Mouse (Mus musculus): Measurements from ENCODE around the gene Snd1. TPM values are rescaled to one million over a fixed set of nuclear protein-coding genes. Genes with fewer than 3 reads are reported as not detected.

The Snd1 gene
- 10 to 100 TPM; 80.2 to 83.3 TPM for total RNA-seq (2021)
- long read RNA-seq, experiment 1, transcript Snd1-201 (24 exons, 3,482 nt) = major isoform, 46 of 70 reads
- long read RNA-seq, experiment 1, partial matches to known transcripts = 15 of 70 reads
- long read RNA-seq, experiment 1, other reads (novel, unspliced or antisense) = 9 of 70 reads
- long read RNA-seq, experiment 2, transcript Snd1-201 (24 exons, 3,482 nt) = major isoform, 71 of 87 reads
- long read RNA-seq, experiment 2, partial matches to known transcripts = 9 of 87 reads
- long read RNA-seq, experiment 2, other reads (novel, unspliced or antisense) = 7 of 87 reads

DNA sequence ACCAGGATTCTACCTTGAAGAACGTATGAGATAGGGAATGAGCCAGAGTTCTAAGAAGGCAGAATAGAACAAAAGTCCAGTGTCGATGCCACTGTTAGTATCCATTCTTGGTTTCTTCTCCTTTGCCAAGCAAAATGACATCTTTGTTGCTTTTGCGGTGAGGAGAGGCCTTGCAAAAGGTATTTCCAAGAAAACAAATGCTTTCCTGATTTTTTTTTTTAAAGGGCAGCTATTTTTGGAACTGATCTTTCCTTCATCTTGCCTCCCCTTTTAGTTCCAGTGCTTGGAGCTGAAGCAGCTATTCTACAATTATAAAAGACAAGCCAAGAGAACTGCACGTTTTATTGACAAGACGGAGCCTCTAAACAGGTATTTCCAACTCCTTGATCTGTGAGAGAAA is at the start of gene Snd1:
TSS of gene Snd1 (plus strand) at position 301 of the 400 bp plus-strand sequence.
- no peak for DNase-seq (ENCODE audit: low spot score in 2 of 2)

DNA sequence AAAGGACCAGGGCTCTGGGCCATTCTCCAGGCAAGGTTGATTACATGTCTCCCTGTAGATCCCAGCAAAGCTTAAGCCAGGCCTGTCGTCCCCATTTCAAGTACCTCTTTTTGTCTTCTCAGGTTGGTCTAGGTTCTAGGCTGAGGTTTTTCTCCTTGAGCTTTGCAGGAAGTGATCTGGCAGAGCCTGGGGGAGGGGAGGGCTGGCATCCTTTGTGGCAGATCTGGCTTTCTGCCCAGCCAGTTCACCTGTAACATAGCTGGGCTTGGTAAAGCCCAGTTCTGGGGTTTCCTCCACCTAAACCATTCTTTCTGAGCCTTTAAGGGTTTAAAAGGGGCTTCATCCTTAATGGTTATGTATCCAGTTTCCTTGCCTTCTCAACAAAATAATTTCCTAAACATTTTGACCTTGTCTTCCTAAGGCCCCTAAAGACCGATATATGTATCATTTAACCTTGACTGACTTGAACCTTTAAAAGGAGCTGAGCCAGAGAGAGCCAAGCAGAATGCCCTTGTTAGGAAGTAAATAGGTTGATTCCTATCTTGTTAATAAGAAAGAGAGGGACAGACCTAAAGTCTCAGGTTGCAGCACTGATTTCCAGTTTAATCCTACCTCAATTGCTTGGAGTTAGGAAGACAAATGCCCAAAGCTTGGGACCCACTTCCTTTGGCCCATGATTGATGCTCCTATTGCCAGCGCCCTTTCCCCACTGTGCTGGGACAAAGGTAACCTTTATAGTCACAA is 47.7 kb upstream of the Snd1 start, which contains the start of gene Fscn3:
TSS of gene Fscn3 (plus strand) at position 694 of the 744 bp plus-strand sequence.
- no peak for DNase-seq (ENCODE audit: low spot score in 2 of 2)

DNA sequence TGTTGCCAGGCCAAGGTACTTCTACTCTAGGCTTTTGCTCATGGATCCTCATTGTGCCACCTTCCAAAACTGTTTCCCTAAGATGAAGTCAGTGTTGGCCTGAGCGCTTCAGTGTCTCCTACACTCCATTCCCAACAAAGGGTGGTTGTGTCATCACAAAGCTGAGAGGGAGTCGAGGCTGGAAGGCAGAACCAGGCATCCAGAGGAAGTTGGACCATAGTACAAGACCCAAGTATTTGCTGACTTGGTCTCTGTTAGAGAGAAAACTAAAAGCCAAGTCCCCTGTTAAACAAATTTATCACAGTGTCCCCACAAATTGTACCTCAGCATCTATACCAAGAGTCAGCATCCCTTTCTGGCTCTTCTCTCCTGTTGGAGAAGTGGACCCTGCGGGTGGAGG is 46.6 kb upstream of the Snd1 start, which contains the start of gene Gcc1:
TSS of gene Gcc1 (minus strand) at position 101 of the 400 bp plus-strand sequence.
- no peak for DNase-seq (ENCODE audit: low spot score in 2 of 2)

GRCm38 (mm10) chr6:28429870-28430269 is 45.1 kb upstream of the Snd1 start:
- no peak for DNase-seq (ENCODE audit: low spot score in 2 of 2)

DNA sequence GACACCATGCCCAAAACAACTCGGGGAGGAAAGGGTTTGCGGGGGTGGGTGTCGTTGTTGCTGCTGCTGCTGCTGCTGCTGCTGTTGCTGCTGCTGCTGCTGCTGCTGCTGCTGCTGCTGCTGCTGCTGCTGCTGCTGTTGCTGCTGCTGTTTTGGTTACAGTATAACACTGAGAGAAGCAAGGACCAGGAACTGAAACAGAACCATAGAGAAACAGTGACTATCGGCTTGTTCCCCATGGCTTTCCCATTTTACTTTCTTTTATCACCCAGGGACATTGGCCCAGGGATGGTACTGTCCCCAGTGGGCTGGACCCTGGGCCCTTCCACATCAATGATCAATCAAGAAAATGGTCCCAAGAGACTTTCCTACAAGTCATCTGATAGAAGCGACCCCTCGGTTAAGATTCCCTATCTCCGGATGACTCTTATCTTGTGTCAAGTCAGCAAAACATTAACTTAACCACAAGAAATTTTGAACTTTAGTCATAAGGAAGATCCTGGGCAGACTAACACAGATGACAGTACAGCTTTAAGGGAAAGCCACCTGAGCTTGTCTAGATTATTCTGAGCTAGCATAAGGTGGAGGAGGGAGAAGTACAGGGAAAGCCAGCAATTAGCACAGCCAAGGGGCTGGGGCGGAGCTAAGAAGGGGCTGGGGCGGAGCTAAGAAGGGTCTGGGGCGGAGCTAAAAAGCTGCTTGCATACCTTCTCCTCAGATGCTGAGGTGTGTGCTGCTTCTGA is 44.0 kb upstream of the Snd1 start:
- no peak for DNase-seq (ENCODE audit: low spot score in 2 of 2)

DNA sequence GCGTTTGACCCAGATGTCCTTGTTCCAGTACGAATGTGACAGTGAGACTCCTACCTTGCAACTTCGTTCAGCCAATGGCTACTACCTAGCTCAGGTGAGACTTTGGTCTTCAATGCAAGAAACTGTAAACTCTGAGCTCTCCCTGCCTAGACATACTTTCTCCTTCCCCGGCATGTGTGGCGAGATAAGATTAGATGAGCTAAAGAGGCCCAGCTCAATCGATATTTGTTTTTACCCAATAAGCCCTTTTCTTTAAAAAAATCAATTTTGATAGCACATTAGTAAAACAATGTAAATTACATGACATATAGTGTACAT is 43.4 kb upstream of the Snd1 start:
- DNase-seq (ENCODE audit: low spot score in 2 of 2) = no peak

DNA sequence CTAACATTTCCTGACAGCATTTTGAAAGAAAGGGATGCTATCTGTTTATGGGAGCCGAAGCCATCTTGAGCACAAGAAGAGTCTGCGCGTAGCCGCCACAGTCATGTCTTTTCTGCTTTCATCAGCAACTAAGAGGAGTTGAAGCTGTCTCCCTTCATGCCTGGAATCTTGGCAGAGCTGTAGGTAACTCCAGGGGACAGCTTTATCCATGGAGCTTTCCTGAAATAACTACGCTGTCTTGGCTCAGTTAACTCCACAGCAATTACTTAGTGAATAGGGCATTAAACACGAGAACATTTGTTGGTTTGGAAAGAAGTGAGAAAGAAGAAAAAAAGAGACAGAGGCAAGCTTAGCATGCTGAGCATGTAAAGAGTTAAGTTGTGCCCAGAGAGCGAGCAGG is 27.0 kb upstream of the Snd1 start:
- no peak for DNase-seq (ENCODE audit: low spot score in 2 of 2)

GRCm38 (mm10) chr6:28449253-28449652 is 25.7 kb upstream of the Snd1 start, which contains the start of gene Pax4:
Gene Pax4 (minus strand): TSS chr6:28449353.
- DNase-seq (ENCODE audit: low spot score in 2 of 2) = no peak

DNA sequence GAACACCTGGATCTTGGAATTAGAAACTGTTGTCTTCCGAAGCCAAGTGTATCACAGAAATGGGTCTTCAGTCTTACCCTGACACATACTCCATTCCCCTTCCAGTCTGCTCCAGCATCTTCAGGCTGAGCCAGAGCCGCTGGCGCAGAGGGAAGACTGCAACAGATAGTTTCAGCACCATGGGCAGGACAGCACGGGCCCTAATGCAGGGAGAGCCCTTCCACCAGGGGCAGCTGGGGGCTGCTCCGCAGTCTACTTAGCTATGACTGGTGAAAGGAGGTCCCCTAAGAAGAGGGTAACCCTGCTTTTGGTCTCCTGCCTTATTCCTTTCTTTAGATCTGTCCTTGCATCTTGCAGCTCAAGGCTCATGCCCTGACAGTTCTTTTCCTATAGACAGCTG is 24.5 kb upstream of the Snd1 start:
- no peak for DNase-seq (ENCODE audit: low spot score in 2 of 2)

DNA sequence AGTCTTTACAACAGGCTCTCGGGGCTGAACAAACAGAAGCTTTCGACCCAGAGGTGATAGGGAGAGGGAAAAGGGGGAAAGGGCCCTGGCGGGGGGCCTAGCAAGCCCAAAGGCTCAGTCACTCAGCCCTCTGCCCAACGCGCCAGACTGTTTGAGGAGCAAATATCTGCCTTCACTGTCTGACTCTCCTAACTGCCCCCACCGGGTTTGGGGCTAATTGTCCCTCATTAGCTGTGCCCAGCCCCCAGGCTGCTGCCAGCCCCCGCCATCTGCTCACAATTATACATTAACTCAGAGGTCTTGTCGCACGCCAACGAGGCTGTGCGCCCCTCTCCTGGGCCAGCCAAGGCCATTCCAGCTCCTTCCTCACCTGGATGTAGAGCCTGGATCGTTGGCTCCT is 24.0 kb upstream of the Snd1 start:
- DNase-seq (ENCODE audit: low spot score in 2 of 2) = no peak

DNA sequence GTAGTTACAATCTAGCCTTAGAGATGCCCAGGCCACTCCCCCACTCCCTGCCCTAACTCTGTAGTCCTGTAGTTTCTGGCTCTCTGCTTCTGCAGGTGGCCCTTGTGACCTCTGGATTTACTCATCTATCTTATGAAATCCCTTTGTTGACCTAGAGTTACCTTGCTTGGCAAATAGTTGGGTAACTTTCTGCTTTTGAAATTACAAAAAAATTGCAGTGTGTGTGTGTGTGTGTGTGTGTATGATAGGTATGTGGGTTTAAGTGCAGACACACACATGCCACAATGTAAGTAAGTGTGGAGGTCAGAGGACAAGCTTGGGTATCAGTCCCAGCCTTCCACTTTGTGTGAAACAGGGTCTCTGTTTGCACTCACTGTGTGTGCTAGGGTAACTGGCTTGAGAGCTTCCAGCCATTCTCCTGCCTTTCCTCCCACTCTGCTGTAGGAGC is 15.7 kb upstream of the Snd1 start:
- no peak for DNase-seq (ENCODE audit: low spot score in 2 of 2)

DNA sequence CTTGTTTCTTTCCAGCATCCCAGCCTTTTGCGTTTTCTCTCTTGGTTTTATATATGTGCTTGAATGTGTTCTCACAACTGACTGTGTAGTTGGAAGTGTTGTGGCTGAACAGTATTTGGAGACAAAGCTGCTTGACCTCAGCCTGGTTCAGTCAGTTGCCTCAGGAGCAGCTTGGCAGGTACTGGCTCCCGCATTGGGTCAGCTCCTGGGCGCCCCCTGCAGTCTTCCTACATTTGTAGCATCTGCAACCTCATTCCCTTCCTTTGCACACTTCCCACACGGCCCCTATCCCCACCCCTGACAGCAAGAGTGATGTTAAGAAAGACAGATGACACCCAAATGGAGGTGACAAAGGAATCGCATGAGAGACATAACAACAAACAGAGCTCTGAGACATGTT is 14.4 kb upstream of the Snd1 start:
- DNase-seq (ENCODE audit: low spot score in 2 of 2) = peak; percentile 23 to 54

DNA sequence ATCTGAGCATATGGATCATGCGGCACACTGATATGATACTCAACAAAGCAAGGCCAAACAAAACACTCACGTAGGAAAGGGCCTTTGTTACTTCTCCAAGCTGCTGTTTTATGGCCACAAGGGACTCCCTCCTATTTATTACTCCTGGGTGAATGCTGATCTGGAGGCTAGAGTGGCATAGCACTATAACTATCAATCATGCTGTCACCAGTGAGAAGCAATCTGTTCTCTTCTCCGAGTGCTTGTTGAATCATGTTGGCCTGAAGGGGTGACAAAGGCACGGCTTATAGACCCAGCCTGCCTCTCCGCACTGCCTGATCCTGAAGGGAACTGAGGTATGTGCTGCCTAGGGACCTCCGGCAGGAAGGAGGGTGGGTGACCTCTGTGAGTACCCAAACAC is 10.3 kb upstream of the Snd1 start:
- no peak for DNase-seq (ENCODE audit: low spot score in 2 of 2)

GRCm38 (mm10) chr6:28470017-28470602 is 4.8 kb upstream of the Snd1 start:
- no peak for DNase-seq (ENCODE audit: low spot score in 2 of 2)

- no peak for DNase-seq (ENCODE audit: low spot score in 2 of 2)
These were observed 4.3 kb upstream of the Snd1 start for GRCm38 (mm10) chr6:28470621-28471020.

DNA sequence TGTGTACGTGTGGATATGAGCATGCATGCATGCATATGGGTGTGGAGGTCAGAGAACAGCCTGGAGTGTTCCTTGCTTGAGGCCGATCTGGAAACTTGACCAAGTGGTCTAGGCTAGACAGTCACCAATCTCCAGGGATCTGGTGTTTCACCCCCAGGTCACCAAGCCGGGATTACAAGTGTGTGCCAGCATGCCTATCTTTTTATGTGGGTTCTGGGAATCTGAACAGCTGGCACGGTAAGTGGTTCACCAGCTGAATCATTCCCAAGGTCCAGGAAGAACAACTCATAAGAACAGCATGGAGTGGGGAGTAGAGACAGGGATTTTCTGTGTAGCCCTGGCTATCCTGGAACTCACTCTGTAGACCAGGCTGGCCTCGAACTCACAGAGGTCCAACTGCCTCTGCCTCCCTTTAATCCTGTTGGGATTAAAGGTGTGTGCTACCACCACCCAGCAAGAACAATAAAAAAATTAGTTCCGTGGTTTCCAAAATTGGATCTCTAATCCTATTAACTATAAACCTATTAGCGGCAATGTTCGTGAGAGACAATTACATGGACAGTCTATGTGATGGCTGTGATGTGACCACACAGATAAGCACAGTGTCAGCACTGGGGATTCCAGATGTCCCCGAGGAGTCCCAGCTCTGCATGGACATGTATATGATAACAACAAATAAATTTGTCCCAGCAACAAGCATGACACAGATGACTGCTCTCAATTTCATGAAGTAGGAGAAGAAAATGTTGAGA is 3.5 kb upstream of the Snd1 start:
- no peak for DNase-seq (ENCODE audit: low spot score in 2 of 2)

DNA sequence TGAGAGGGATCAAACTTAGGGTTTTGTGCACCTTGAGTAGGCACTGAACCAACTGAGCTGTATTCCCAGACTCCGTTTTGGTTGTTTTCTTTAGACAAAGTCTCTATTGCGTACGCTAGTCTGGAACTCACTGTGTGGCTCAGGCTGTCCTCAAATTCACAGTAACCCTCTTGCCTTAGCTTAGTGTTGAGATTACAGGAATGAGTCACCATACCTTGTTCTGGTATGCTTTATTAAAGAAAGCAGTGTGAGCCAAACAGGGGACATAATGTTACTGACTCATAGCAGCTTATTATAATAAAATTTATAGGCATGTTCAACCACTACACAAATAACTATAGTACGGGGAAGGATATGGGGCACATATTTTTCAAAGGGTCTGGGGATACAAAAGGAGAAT is 728 bp upstream of the Snd1 start:
- no peak for DNase-seq (ENCODE audit: low spot score in 2 of 2)

- peak; percentile 93 to 98 for DNase-seq (ENCODE audit: low spot score in 2 of 2)
These were observed 5.2 kb downstream of the Snd1 start for GRCm38 (mm10) chr6:28479865-28480751.

GRCm38 (mm10) chr6:28480752-28481492 is 6.0 kb downstream of the Snd1 start:
- DNase-seq (ENCODE audit: low spot score in 2 of 2) = no peak
